Mouse (Mus musculus) thymus, adult 2 months (tissue): Measurements from ENCODE around the gene Kdm3a. TPM values are rescaled to one million over a fixed set of nuclear protein-coding genes. Genes with fewer than 3 reads are reported as not detected.

Experiments
- DNase-seq: peaks from one replicate; pipeline ENCODE4 v3.0.0; 2021
- H3K27ac ChIP-seq: fragments of 200-500 bp; 2 replicates; pipeline ENCODE4 v1.5.1; 2012; ENCODE audit warnings: low read length, control low read depth; ENCODE audit not compliant: control insufficient read depth, insufficient read depth
- H3K27me3 ChIP-seq: fragments of 200-500 bp; 2 replicates; pipeline ENCODE4 v1.6.1; 2012; ENCODE audit warnings: mild to moderate bottlenecking, low read length, moderate library complexity, mixed read lengths; ENCODE audit not compliant: control insufficient read depth, insufficient read depth
- H3K36me3 ChIP-seq: fragments of 200-500 bp; 2 replicates; pipeline ENCODE4 v1.6.1; 2012; ENCODE audit warnings: mild to moderate bottlenecking, low read length, moderate library complexity; ENCODE audit not compliant: control insufficient read depth, insufficient read depth
- H3K4me1 ChIP-seq: fragments of 200-500 bp; replicated peaks from 2 replicates; pipeline ENCODE4 v1.6.1; 2012; ENCODE audit warnings: low read length; ENCODE audit not compliant: control insufficient read depth, insufficient read depth
- H3K4me3 ChIP-seq: fragments of 200-500 bp; 2 replicates; pipeline ENCODE4 v1.5.1; 2012; ENCODE audit warnings: mild to moderate bottlenecking, low read length, control low read depth, moderate library complexity; ENCODE audit not compliant: control insufficient read depth, insufficient read depth
- CTCF ChIP-seq: fragments of 200-500 bp; IDR thresholded peaks from 2 replicates; pipeline ENCODE4 v1.5.1; 2012; ENCODE audit warnings: mild to moderate bottlenecking, control low read depth, low read length, moderate library complexity, borderline replicate concordance; ENCODE audit not compliant: control insufficient read depth, poor library complexity, insufficient read depth; ENCODE audit errors: extremely low read depth
- POLR2A ChIP-seq: fragments of 200-500 bp; IDR thresholded peaks from 2 replicates; pipeline ENCODE4 v1.6.1; 2012; ENCODE audit warnings: mild to moderate bottlenecking, low read length, control low read depth, moderate library complexity; ENCODE audit not compliant: control insufficient read depth, poor library complexity, insufficient read depth; ENCODE audit errors: extremely low read depth
- WGBS: fragments of 180-500 bp; shearing (Covaris S2); methylation state at CpG from one replicate; pipeline ENCODE4 v1.1.7; 2018; 5-methylcytosine and 5-hydroxymethylcytosine counted together
- polyA plus RNA-seq: library from polyadenylated mRNA; depleted of rRNA; stranded (reverse); fragments of >200 nt; gene quantifications from 2 replicates; pipeline ENCODE4 v1.2.3, GENCODE M21; 2012; rRNA removed

The Kdm3a gene
- polyA plus RNA-seq, 1 experiment = 43.5 TPM

GRCm38 (mm10) chr6:71555507-71555951 is 77.3 kb downstream of the Kdm3a start:
- Histone ChIP-seq H3K27me3 (no peaks in the 10 kb centered on the region), H3K27ac (no peak overlapping the region), H3K4me1 (no peaks in the 10 kb centered on the region), H3K36me3 (0 out of 2 replicates have a peak, but pooled peaks cover 3% of the 10 kb centered on the region), H3K4me3 (no peak overlapping the region)
- no peak for TF ChIP-seq CTCF
- TF ChIP-seq POLR2A = no peak
- 90% methylated on average over 2 of the region's 2 CpGs for WGBS
- DNase-seq = no peak

- no peak for TF ChIP-seq CTCF
- TF ChIP-seq POLR2A = peak; percentile 72
- DNase-seq = peak; percentile 95
- Histone ChIP-seq H3K27me3 (no peaks in the 10 kb centered on the region), H3K4me3 (peak within 1 kb of the TSS; percentile 91), H3K27ac (peak within 1 kb of the TSS; percentile 75), H3K36me3 (no peaks in the 10 kb centered on the region), H3K4me1 (peaks cover 3% of the 10 kb centered on the region; the same call in 1 of the 2 replicates)
- WGBS = under 1% methylated on average over 59 of the region's 59 CpGs
Measured at GRCm38 (mm10) chr6:71543686-71544499, 88.9 kb downstream of the Kdm3a start, which contains the start of gene Chmp3. TSS of gene Chmp3 (plus strand) at chr6:71543797.

Other genes with a start within 250 kb of the Kdm3a start
- 268 and 316 TPM in 2 replicates for gene Rmnd5a, start 192.4 kb downstream of the Kdm3a start, polyA plus RNA-seq
- gene Rnf103, start 139.1 kb downstream of the Kdm3a start, polyA plus RNA-seq = 14.3 and 21.5 TPM in 2 replicates
- gene Chmp3, start 89.2 kb downstream of the Kdm3a start, polyA plus RNA-seq = 27.1 and 33.8 TPM in 2 replicates
- 2.1 TPM in 2 replicates for gene Reep1, start 74.6 kb upstream of the Kdm3a start, polyA plus RNA-seq
- 9.2 and 10.9 TPM in 2 replicates for gene Mrpl35, start 194.0 kb upstream of the Kdm3a start, polyA plus RNA-seq
- gene Immt, start 198.3 kb upstream of the Kdm3a start, polyA plus RNA-seq = 47.7 and 52.3 TPM in 2 replicates